Mouse (Mus musculus): ENCODE measurements at regions not wholly inside any gene's neighbourhood (a gene's known extent, or its start where the extent isn't known, plus 50 kb on each side); places are given as distances from the start of the nearest gene placed in this dataset.

DNA sequence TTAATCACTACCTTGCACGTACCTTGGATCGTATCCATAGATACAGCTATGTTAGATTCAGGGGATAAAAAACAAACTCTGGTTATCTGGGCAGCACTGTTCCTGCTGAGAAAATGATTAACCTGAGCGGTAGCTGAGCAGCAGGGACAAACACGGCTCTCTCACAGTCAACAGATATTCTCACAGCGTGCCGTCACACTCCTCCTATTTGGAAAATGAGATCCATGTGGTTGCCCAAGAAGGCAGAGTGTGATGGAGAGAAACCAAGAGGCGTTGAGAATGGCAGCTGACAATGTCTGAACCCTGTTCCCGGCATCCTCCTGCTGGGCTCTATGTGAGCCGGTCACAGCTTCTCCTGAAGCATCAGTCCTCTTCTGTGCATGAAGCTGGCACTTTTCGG, 155.6 kb upstream of the Arg1 start:
- peak; percentile 81 for ATAC-seq
- no peak overlapping the region for H3K27ac ChIP-seq (ENCODE audit: low read length)
- peak overlapping the region; percentile 24 for H3K4me2 ChIP-seq (ENCODE audit: low read depth, low read length)

GRCm38 (mm10) chr10:25072617-25073016, 145.3 kb upstream of the Arg1 start:
- Histone ChIP-seq H3K4me3 (ENCODE audit: low read length) (no peak overlapping the region), H3K9ac (ENCODE audit: low read depth, low read length) (no peak overlapping the region), H3K27me3 (replicated peaks; ENCODE audit: control insufficient read depth, insufficient read depth, low read length) (no peaks in the 10 kb centered on the region), H3K4me2 (ENCODE audit: low read depth, low read length) (no peak overlapping the region), H3K36me3 (ENCODE audit: control insufficient read depth, insufficient read depth, low read length) (no peaks in the 10 kb centered on the region), H3K9me3 (ENCODE audit: control insufficient read depth, low read length) (0 out of 2 replicates have a peak, but pooled peaks cover 6% of the 10 kb centered on the region), H3K27ac (ENCODE audit: low read length) (no peak overlapping the region), H3K4me1 (ENCODE audit: control insufficient read depth, insufficient read depth, low read length) (no peaks in the 10 kb centered on the region)
- 68% methylated on average over 2 of the region's 2 CpGs for WGBS
- peak; percentile 56; the same call in 1 of the 2 replicates for ATAC-seq

More for the DNA sequence above, 155.6 kb upstream of the Arg1 start:
- WGBS, result 56% methylated on average over 10 of the region's 10 CpGs
- peak overlapping the region; percentile 4 for H3K4me3 ChIP-seq (ENCODE audit: low read length)
- no peaks in the 10 kb centered on the region for H3K9me3 ChIP-seq (ENCODE audit: control insufficient read depth, low read length)
- no peaks in the 10 kb centered on the region for H3K36me3 ChIP-seq (ENCODE audit: control insufficient read depth, insufficient read depth, low read length)
- H3K9ac ChIP-seq (ENCODE audit: low read depth, low read length), result no peak overlapping the region
- peaks cover 6% of the 10 kb centered on the region for H3K4me1 ChIP-seq (ENCODE audit: control insufficient read depth, insufficient read depth, low read length)
- H3K27me3 ChIP-seq (replicated peaks; ENCODE audit: control insufficient read depth, insufficient read depth, low read length), result no peaks in the 10 kb centered on the region

DNA sequence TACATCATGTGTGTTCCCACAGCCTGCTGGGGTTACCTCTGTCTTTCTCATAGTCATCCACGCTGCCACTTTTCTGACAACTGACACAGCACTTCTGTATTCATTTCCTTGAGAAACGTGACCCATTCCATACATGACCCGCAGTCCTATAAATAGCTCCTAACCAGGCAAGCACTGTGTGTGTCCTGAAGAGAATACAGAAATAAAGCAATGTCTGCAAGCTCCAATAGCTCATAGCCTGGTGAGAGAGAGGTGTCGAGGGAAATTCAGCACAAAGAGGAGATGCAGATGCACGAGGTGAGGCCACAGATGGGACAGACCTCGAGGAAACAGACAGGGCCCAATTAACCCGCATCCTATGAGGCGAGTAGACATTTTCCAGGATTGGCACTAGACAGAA, 141.0 kb upstream of the Arg1 start:
- Histone ChIP-seq H3K27me3 (replicated peaks; ENCODE audit: control insufficient read depth, insufficient read depth, low read length) (no peaks in the 10 kb centered on the region), H3K4me2 (ENCODE audit: low read depth, low read length) (no peak overlapping the region), H3K36me3 (ENCODE audit: control insufficient read depth, insufficient read depth, low read length) (no peaks in the 10 kb centered on the region), H3K9ac (ENCODE audit: low read depth, low read length) (no peak overlapping the region), H3K4me1 (ENCODE audit: control insufficient read depth, insufficient read depth, low read length) (no peaks in the 10 kb centered on the region), H3K27ac (ENCODE audit: low read length) (no peak overlapping the region), H3K4me3 (ENCODE audit: low read length) (no peak overlapping the region), H3K9me3 (ENCODE audit: control insufficient read depth, low read length) (0 out of 2 replicates have a peak, but pooled peaks cover 6% of the 10 kb centered on the region)
- WGBS, result 52% methylated on average over 8 of the region's 8 CpGs
- ATAC-seq, result no peak

DNA sequence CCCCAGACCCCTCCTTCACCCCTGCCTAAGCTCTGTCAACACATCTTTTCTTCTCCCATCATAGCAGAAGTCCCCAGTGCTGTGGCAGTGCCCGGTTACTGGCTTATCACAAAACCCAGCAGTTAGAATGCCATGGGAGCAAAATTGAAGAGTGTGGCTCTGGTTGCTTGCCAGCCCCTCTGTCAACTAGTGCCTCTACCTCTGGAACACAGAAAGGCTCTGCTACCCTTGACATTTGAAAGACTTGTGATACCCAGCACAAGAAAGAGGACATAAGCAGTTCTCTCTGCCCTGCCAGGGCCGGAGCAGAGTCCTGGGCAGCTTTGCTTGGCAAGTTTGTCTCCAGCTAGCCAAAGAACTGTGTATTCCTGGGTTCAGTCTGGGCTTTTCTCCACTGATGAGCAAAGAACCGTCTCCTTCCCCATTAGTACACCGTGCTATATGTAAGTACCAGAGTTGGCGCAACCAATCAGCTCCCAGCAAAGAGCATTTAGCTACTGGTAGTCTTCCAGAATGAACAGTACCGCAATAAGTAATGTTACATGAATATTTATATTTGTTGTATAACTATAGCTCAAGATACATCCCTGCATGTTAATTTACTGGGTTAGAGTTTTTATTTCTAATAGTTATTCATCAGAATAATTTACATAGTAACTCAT, 137.5 kb upstream of the Arg1 start:
- Histone ChIP-seq H3K4me3 (ENCODE audit: low read length) (no peak overlapping the region), H3K27ac (ENCODE audit: low read length) (no peak overlapping the region), H3K27me3 (replicated peaks; ENCODE audit: control insufficient read depth, insufficient read depth, low read length) (no peaks in the 10 kb centered on the region), H3K4me1 (ENCODE audit: control insufficient read depth, insufficient read depth, low read length) (peaks cover 4% of the 10 kb centered on the region), H3K9me3 (ENCODE audit: control insufficient read depth, low read length) (0 out of 2 replicates have a peak, but pooled peaks cover 2% of the 10 kb centered on the region), H3K4me2 (ENCODE audit: low read depth, low read length) (no peak overlapping the region), H3K9ac (ENCODE audit: low read depth, low read length) (no peak overlapping the region), H3K36me3 (ENCODE audit: control insufficient read depth, insufficient read depth, low read length) (no peaks in the 10 kb centered on the region)
- no peak for ATAC-seq
- WGBS, result 87% methylated on average over 6 of the region's 6 CpGs

DNA sequence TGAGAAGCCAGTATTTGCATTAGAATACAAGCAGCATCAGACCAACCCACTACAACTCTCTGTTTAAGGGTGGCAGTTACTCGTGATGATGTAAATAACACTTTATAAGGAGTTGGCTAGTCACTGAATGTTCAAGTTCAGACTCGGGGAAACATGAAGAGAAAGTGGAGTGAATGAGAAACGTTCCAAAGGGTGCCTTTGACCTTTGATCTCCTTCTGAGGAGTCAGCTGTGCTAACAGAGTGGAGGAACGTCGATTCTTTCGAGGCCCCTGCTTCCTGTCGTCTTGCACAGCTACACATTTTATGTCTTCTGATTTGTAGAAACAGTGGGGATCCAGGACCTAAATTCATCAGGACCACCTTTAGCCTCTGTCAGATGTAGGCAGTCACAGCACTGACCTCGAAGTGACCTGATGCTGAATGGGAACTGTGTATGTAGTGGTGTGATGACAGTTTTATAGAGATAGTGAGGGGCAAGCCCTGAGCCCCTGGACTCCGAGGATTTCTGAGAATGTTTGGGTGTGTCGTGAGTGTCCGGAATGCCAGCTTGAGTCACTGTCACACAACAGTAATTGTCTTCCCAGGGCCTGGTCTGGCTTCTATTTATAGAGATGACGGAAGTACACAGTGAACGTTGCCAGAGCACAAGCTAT, 134.2 kb upstream of the Arg1 start:
- no peak overlapping the region for H3K27ac ChIP-seq (ENCODE audit: low read length)
- no peaks in the 10 kb centered on the region for H3K36me3 ChIP-seq (ENCODE audit: control insufficient read depth, insufficient read depth, low read length)
- ATAC-seq, result peak; percentile 76
- no peaks in the 10 kb centered on the region for H3K9me3 ChIP-seq (ENCODE audit: control insufficient read depth, low read length)
- H3K4me2 ChIP-seq (ENCODE audit: low read depth, low read length), result no peak overlapping the region
- WGBS, result 16% methylated on average over 13 of the region's 13 CpGs
- H3K9ac ChIP-seq (ENCODE audit: low read depth, low read length), result no peak overlapping the region
- no peaks in the 10 kb centered on the region for H3K27me3 ChIP-seq (replicated peaks; ENCODE audit: control insufficient read depth, insufficient read depth, low read length)
- H3K4me1 ChIP-seq (ENCODE audit: control insufficient read depth, insufficient read depth, low read length), result peaks cover 4% of the 10 kb centered on the region
- no peak overlapping the region for H3K4me3 ChIP-seq (ENCODE audit: low read length)

GRCm38 (mm10) chr10:25058694-25059093, 131.4 kb upstream of the Arg1 start:
- Histone ChIP-seq H3K4me1 (ENCODE audit: control insufficient read depth, insufficient read depth, low read length) (peaks cover 4% of the 10 kb centered on the region), H3K36me3 (ENCODE audit: control insufficient read depth, insufficient read depth, low read length) (no peaks in the 10 kb centered on the region), H3K27ac (ENCODE audit: low read length) (no peak overlapping the region), H3K9me3 (ENCODE audit: control insufficient read depth, low read length) (no peaks in the 10 kb centered on the region), H3K4me2 (ENCODE audit: low read depth, low read length) (no peak overlapping the region), H3K27me3 (replicated peaks; ENCODE audit: control insufficient read depth, insufficient read depth, low read length) (no peaks in the 10 kb centered on the region), H3K9ac (ENCODE audit: low read depth, low read length) (no peak overlapping the region), H3K4me3 (ENCODE audit: low read length) (no peak overlapping the region)
- no peak for ATAC-seq
- WGBS, result 83% methylated on average over 11 of the region's 11 CpGs

GRCm38 (mm10) chr10:25051998-25052397, 124.7 kb upstream of the Arg1 start:
- 73% methylated on average over 3 of the region's 3 CpGs for WGBS
- Histone ChIP-seq H3K27ac (ENCODE audit: low read length) (no peak overlapping the region), H3K27me3 (replicated peaks; ENCODE audit: control insufficient read depth, insufficient read depth, low read length) (no peaks in the 10 kb centered on the region), H3K9me3 (ENCODE audit: control insufficient read depth, low read length) (no peaks in the 10 kb centered on the region), H3K9ac (ENCODE audit: low read depth, low read length) (no peak overlapping the region), H3K4me2 (ENCODE audit: low read depth, low read length) (no peak overlapping the region), H3K36me3 (ENCODE audit: control insufficient read depth, insufficient read depth, low read length) (no peaks in the 10 kb centered on the region), H3K4me3 (ENCODE audit: low read length) (no peak overlapping the region), H3K4me1 (ENCODE audit: control insufficient read depth, insufficient read depth, low read length) (no peaks in the 10 kb centered on the region)
- no peak for ATAC-seq

DNA sequence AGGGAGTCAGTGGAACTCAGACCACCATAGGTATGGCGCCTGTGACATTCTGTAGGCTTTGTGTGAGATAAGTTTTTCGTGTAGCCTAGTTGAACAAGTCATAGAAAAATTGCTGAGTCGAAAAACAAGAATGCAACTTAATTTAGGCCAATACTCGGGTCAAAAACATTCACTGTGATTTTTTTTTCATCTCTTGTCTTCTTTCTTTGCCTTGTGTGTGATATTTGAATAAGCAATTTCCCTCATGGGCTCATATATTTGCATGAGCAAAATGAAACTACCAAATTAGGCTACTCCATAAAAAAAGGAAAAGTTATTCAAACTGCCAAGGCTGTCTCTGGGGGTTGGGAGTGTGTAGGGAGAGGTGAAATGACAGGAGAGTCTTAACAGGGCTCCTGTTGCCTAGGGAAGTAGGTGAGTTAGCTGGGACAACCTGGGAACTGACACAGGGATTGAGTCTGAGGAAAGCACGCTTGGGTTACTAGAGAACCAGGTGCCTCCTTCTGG, 124.1 kb upstream of the Arg1 start:
- Histone ChIP-seq H3K9me3 (ENCODE audit: control insufficient read depth, low read length) (no peaks in the 10 kb centered on the region), H3K4me2 (ENCODE audit: low read depth, low read length) (no peak overlapping the region), H3K27ac (ENCODE audit: low read length) (no peak overlapping the region), H3K27me3 (replicated peaks; ENCODE audit: control insufficient read depth, insufficient read depth, low read length) (no peaks in the 10 kb centered on the region), H3K36me3 (ENCODE audit: control insufficient read depth, insufficient read depth, low read length) (no peaks in the 10 kb centered on the region), H3K9ac (ENCODE audit: low read depth, low read length) (no peak overlapping the region), H3K4me3 (ENCODE audit: low read length) (no peak overlapping the region), H3K4me1 (ENCODE audit: control insufficient read depth, insufficient read depth, low read length) (no peaks in the 10 kb centered on the region)
- WGBS, result 78% methylated on average over 5 of the region's 5 CpGs
- no peak for ATAC-seq

- Histone ChIP-seq H3K4me1 (ENCODE audit: control insufficient read depth, insufficient read depth, low read length) (no peaks in the 10 kb centered on the region), H3K4me3 (ENCODE audit: low read length) (no peak overlapping the region), H3K36me3 (ENCODE audit: control insufficient read depth, insufficient read depth, low read length) (no peaks in the 10 kb centered on the region), H3K9me3 (ENCODE audit: control insufficient read depth, low read length) (no peaks in the 10 kb centered on the region), H3K9ac (ENCODE audit: low read depth, low read length) (no peak overlapping the region), H3K27ac (ENCODE audit: low read length) (no peak overlapping the region), H3K27me3 (replicated peaks; ENCODE audit: control insufficient read depth, insufficient read depth, low read length) (no peaks in the 10 kb centered on the region), H3K4me2 (ENCODE audit: low read depth, low read length) (no peak overlapping the region)
- WGBS, result 74% methylated on average over 4 of the region's 4 CpGs
- no peak for ATAC-seq
Observed at GRCm38 (mm10) chr10:25041221-25041620, 113.9 kb upstream of the Arg1 start.
